Mouse (Mus musculus) B cell, adult 67 days (primary cell): Measurements from ENCODE around the gene Cmc2. TPM values are rescaled to one million over a fixed set of nuclear protein-coding genes. Genes with fewer than 3 reads are reported as not detected.

ENCODE experiments used
- total RNA-seq, 2 experiments: library from RNA; stranded (reverse); gene quantifications; 4 replicates each; pipeline ENCODE4 v1.2.4; 2023

Cmc2 gene
- 1 to 10 TPM; 6.8 to 6.9 TPM for total RNA-seq

DNA sequence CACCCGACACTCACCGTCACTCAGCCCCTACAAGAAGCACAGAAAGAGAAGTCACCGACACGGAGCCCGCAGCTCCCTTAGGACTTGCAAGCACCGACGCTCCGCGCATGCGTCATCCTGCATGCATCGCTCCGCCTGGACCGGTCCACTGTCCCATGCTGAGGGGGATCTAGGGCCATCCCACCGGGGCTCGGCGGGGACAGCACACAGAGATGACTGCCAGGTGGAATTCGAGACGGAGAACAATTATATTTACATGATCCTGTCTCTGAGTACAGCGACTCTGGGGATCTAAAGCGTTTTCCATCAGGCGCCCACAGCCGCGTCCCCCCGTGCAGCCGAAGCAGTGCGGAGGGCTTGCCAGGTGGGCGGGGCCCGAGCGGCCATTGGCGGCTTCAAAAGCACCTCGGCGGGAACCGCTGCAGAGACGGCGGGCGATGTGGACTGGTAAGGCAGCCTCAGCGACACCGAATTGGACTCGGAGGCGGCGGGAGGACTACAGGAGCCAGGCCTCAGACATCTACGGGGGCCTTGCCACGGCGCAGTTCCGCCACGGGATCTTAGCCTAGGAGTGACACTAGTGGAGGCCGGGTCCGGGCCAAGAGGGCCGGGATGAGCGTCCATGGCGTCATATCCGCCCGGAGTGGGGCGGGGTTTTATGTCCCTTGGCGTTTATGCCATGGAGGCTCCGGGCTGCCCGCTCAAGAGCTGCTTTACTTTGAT lies at the start of gene Cmc2, which contains the start of gene Cenpn:
Gene Cmc2, minus strand, starts transcription at position 119 of the 723 bp plus-strand sequence.
Gene Cenpn, plus strand, starts transcription at position 394 of the 723 bp plus-strand sequence.

DNA sequence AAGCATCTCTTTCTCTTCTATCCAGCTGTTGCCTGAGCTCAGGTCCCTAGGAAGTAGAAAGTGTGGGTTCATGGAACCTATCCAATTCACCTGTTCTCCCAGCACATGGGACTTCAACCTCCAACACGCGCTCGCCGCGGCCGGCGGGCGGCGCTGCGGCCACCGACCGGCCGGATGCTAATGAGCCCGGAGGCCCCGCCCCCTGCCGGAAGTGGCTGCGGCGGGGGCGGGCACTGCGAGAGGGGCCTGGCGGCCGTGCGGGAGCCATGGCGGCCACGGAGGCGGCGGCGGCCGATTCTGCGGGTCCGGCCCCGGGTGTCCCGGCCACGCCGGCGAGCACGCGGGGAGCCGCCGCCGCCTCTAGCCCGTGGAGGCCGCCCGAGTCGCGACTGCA lies 21.9 kb upstream of the Cmc2 start, which contains the start of gene Atmin:
Gene Atmin, plus strand, starts transcription at position 233 of the 394 bp plus-strand sequence.

Other genes starting within 250 kb of the Cmc2 start
- gene Cdyl2, start 188.5 kb downstream of the Cmc2 start, total RNA-seq, result 10 to 100 TPM; 10.6 to 12.9 TPM
- gene Cenpn, start 275 bp upstream of the Cmc2 start, total RNA-seq, result 1 to 10 TPM; 4.5 TPM
- gene Atmin, start 21.9 kb upstream of the Cmc2 start, total RNA-seq, result 10 to 100 TPM; 18.9 to 19.6 TPM
- under 1 TPM in 1 of 2 experiments, not detected in 1; 0.32 TPM for gene 1700030J22Rik, start 57.5 kb upstream of the Cmc2 start, total RNA-seq
- 1 to 10 TPM; 6.4 to 7.9 TPM for gene Gcsh, start 72.1 kb upstream of the Cmc2 start, total RNA-seq
- gene Pkd1l2, start 161.0 kb upstream of the Cmc2 start, total RNA-seq, result not detected
- not detected for gene Bco1, start 174.4 kb upstream of the Cmc2 start, total RNA-seq
- 10 to 100 TPM; 10.1 to 11.3 TPM for gene Gan, start 236.7 kb upstream of the Cmc2 start, total RNA-seq